Mouse (Mus musculus) forebrain, embryonic 10.5 days (tissue): ENCODE measurements around the gene Eif4a1. TPM values are rescaled to one million over a fixed set of nuclear protein-coding genes. Genes with fewer than 3 reads are reported as not detected.
A peak's percentile ranks its signal among the peaks of the same experiment; 100 is the strongest.

Experiments
- DNase-seq: peaks from one replicate; pipeline ENCODE4 v3.0.0-alpha.2; 2017; ENCODE audit warnings: low spot score; ENCODE audit errors: extremely low spot score
- H3K27ac ChIP-seq: fragments of 300-500 bp; sonication (generic); 2 replicates; pipeline ENCODE4 v1.5.1; 2016; ENCODE audit warnings: mild to moderate bottlenecking
- H3K27me3 ChIP-seq: fragments of 300-500 bp; sonication (generic); 2 replicates; pipeline ENCODE4 v1.6.1; 2016; ENCODE audit warnings: mild to moderate bottlenecking; ENCODE audit not compliant: poor library complexity, severe bottlenecking
- H3K36me3 ChIP-seq: fragments of 300-500 bp; sonication (generic); replicated peaks from 2 replicates; pipeline ENCODE4 v1.6.1; 2016; ENCODE audit warnings: mild to moderate bottlenecking, moderate library complexity
- H3K4me1 ChIP-seq: fragments of 300-500 bp; sonication (generic); 2 replicates; pipeline ENCODE4 v1.6.1; 2016
- H3K4me3 ChIP-seq: fragments of 300-500 bp; sonication (generic); 2 replicates; pipeline ENCODE4 v1.5.1; 2016; ENCODE audit warnings: mild to moderate bottlenecking, moderate library complexity
- H3K9me3 ChIP-seq: fragments of 300-500 bp; sonication (generic); 2 replicates; pipeline ENCODE4 v1.6.1; 2016; ENCODE audit warnings: mild to moderate bottlenecking, moderate library complexity
- WGBS: fragments of 180-500 bp; shearing (Covaris S2); methylation state at CpG from one replicate; pipeline ENCODE4 v1.1.7; 2016; 5-methylcytosine and 5-hydroxymethylcytosine counted together
- polyA plus RNA-seq: library from polyadenylated mRNA; unstranded; fragments of >200 nt; fragmentation: Nextera tagmentation; extraction: Ambion mirVana; gene quantifications from 2 replicates; pipeline ENCODE4 v1.2.1, GENCODE M21; 2016

Gene Eif4a1
- polyA plus RNA-seq, 1 experiment from 2014 or later = 747 TPM

DNA sequence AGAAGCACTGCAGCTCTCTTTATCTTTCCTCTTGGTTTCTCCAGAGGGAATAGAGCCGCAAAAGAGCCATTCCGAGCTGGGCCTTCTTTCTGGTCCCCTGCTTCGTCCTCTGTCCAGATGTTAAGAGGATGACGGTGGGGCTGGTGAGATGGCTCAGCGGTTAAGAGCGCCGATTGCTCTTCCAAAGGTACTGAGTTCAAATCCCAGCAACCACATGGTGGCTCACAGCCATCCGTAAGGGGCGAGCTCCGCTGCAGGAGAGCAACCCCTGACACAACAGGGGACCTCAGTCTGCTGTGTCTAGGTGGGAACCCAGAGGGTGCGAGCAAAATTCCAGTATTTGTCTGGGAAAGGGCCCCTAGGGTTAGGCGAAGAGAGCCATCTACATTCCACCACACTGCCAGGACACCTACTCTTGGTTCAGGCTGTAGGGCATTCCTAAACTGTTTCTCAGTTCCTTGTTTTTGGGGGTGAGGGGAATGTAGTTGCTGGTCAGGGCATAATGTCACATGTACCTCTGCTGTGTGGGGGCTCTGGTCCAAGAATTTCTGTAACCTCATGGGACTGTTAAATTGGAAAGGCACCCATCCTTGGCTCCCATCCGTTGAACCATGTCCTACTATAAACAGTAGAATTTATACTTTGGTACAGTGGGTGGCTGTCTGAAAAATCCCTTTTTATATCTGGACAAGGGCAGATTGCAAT lies 9.1 kb downstream of the Eif4a1 start:
- Histone ChIP-seq H3K9me3 (no peaks in the 10 kb centered on the region), H3K4me3 (peak overlapping the region; percentile 66), H3K36me3 (peaks cover 74% of the 10 kb centered on the region), H3K4me1 (peaks cover 34% of the 10 kb centered on the region), H3K27ac (peak overlapping the region; percentile 96), H3K27me3 (no peaks in the 10 kb centered on the region)
- no peak for DNase-seq
- WGBS = 70% methylated on average over 13 of the region's 13 CpGs

DNA sequence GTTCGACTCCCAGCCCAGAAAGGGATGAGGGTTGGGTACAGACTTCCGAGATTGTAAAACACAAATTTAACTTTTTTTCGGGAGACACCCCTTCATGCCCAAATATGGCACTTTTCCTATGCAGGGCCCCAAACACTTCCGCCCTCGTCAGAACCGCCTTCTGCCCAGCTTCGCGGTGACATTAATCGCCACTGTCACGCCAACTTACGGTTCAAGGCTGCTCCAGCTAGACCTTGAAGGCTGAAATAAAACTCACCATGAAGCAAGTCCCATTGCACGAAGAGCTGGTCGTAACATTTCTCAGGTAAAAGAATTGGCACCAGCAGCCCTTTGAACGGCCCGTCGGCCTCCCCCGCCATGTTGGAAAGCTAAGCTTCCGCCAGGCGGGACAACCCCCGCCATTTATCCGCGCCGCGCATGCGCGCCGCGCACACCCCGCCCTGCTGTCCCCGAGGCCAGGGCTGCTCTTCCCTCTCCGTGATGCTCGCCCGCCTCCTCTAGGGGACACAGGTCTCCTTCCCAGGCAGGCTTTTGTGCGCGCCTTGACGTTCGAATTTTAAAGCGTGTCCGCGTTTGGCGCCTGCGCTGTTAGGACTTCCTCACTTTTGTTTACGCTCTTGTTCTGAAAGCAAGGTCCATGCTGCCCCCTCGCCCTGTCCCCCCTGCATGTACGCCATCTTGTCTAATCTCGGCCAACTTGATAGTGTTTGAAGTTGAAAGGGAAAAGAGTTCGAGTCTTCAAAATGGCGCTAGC lies 9.8 kb downstream of the Eif4a1 start, which contains the start of gene Mpdu1:
TSS of gene Mpdu1 (minus strand) at position 430 of the 754 bp plus-strand sequence.
- Histone ChIP-seq H3K4me3 (peak within 1 kb of the TSS; percentile 66), H3K27ac (peak within 1 kb of the TSS; percentile 96), H3K9me3 (no peaks in the 10 kb centered on the region), H3K27me3 (no peaks in the 10 kb centered on the region), H3K4me1 (peaks cover 31% of the 10 kb centered on the region), H3K36me3 (peaks cover 74% of the 10 kb centered on the region)
- DNase-seq = peak; percentile 96
- under 1% methylated on average over 48 of the region's 48 CpGs for WGBS

DNA sequence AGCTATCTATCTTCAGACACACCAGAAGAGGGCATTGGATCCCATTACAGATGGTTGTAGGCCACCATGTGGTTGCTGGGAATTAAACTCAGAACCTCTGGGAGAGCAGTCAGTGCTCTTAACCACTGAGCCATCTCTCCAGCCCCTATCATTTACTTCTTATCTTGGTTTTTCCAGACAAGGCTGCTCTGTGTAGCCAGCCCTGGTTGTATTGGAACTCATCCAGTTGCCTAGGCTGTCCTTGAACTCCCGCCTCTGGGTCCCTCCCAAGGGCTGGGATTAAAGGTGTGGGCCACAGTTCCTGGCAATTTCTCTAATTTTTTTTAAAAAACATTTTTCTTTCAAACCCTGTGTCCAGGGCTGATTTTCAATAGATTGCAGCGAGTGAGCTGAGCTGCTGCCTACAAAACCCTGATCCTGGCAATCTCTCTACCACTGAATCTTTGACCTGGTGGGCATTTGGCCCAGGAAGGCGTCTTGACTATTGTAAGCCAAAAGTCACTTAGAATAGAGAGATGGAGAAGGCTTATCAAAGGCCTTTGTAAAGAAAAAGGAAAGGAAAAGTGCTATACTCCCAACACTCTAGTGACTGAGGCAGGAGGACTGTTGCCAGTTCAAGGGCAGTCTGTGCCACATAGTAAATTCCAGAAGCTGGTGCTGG lies 10.9 kb downstream of the Eif4a1 start:
- no peak for DNase-seq
- no peaks in the 10 kb centered on the region for H3K9me3 ChIP-seq
- peaks cover 41% of the 10 kb centered on the region for H3K4me1 ChIP-seq
- H3K27ac ChIP-seq = peak overlapping the region; percentile 96
- peak overlapping the region; percentile 66 for H3K4me3 ChIP-seq
- peaks cover 75% of the 10 kb centered on the region for H3K36me3 ChIP-seq
- no peaks in the 10 kb centered on the region for H3K27me3 ChIP-seq
- 86% methylated on average over 3 of the region's 3 CpGs for WGBS

DNA sequence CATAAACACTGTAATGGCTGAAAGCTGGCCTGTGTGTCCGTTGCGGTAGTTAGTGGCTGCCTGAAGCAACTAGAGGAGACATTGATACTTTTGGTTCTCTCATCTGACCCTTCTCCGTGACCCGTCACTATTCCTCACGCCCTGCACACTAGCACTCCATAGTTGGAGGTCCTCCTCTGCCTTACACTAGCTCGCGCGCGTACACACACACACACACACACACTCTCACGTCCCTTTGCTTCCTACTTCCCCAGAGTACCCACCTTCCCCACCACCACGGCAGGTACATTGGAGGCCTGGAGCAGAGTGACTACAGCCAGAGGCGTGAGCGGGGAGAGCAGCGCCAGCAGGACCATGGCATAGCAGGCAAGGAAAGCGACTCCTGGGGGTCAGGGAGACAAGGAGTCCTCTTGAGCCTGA lies 14.8 kb downstream of the Eif4a1 start:
- H3K36me3 ChIP-seq = peaks cover 77% of the 10 kb centered on the region
- peak overlapping the region; percentile 3; the same call in 1 of the 2 replicates for H3K4me3 ChIP-seq
- no peaks in the 10 kb centered on the region for H3K9me3 ChIP-seq
- no peak for DNase-seq
- H3K27ac ChIP-seq = no peak overlapping the region
- H3K4me1 ChIP-seq = peaks cover 55% of the 10 kb centered on the region
- no peaks in the 10 kb centered on the region for H3K27me3 ChIP-seq
- 87% methylated on average over 15 of the region's 15 CpGs for WGBS

DNA sequence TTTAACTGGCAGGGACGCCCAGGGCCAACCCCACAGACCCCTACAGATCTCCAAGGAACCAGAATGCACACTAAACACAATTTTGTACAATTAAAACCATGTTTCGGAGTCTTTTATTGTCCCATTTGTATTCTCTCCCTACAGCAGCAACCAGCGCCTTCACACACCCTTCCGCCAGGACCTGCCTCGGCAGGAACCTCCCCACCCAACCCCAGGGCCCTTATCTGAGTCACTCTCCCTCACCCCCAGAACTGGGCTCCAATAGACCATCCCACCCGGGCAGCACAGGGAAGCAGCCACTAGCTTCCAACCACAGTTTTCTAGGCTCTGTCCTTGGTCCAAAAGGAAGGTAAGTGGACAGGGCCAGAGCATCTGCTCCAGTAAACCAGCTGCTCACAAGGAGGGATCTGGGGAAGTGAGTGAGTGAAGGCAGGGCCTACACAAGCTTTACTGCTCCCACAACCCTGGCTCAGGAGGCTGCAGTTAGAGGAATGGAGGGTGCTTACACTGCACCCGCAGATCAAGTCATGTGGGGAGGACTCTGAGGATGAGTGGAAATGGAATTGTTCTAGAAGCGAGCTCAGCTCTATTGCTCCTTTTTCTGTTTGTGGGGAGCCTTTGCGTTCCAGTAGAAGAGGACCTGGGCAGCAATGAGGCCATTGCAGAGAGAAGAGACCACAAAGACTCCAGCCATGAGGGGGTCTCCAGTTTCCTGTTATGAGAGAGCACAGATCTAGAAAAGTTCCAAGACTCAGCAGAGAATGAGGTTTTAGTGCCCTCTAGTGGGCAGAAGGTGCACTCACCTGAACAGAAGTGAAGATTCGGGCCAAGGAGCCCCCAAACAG lies 15.4 kb downstream of the Eif4a1 start:
- 85% methylated on average over 10 of the region's 10 CpGs for WGBS
- Histone ChIP-seq H3K4me1 (peaks cover 53% of the 10 kb centered on the region), H3K27ac (peak overlapping the region; percentile 15; the same call in 1 of the 2 replicates), H3K36me3 (peaks cover 84% of the 10 kb centered on the region), H3K4me3 (0 out of 2 replicates have a peak overlapping the region, but pooled peaks have one; percentile 3), H3K9me3 (no peaks in the 10 kb centered on the region), H3K27me3 (no peaks in the 10 kb centered on the region)
- DNase-seq = peak; percentile 65

DNA sequence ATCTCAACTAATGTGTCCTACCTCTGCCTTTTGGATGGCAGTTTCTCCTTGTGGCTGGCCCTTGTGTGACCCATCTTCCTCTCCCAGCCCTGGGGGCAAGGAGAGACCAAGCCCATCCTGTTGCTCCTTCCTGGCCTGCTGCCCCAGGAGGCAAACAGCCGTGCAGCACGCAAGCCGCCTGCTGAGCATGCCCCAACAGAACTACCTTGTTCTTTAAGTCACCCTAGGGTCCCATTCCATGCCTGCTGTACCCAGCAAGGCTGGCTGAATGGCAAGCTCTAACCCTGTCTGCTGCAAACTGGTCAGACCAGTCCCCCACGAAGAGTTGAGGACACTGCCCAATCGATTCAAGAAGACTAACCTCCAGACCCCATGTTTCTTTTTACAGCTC lies 16.2 kb downstream of the Eif4a1 start:
- peak overlapping the region; percentile 29 for H3K4me3 ChIP-seq

DNA sequence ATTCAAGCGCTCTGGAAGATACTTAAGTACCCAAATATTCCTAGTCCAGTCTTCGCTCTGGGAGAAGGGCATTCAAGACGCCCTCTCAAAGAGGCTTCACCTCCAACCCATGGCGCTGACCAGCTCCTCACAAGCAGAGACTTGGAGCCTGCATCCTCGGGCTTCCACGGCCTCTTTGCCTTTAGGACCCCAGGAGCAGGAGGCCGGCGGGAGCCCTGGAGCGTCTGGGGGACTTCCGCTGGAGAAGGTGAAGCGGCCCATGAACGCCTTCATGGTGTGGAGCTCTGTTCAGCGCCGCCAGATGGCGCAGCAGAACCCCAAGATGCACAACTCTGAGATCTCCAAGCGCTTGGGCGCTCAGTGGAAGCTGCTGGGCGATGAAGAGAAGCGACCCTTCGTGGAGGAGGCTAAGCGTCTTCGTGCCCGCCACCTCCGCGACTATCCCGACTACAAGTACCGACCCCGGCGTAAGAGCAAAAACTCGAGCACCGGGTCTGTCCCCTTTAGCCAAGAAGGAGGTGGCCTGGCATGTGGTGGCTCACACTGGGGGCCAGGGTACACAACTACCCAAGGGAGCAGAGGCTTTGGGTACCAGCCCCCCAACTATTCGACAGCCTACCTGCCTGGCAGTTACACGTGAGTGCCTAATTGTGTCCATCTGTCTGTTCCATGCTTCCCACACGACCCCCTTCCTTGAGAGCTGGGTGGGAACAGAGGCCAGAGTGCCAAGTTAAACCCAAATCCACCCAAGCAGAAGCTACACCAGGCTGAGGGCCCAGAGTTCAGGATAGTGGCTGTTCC lies 16.8 kb downstream of the Eif4a1 start, which contains the start of gene Sox15:
TSS of gene Sox15 (plus strand) at position 51 of the 801 bp plus-strand sequence.
- DNase-seq = peak; percentile 77
- H3K27me3 ChIP-seq = no peaks in the 10 kb centered on the region
- H3K36me3 ChIP-seq = peaks cover 97% of the 10 kb centered on the region
- peak within 1 kb of the TSS; percentile 29 for H3K4me3 ChIP-seq
- WGBS = 26% methylated on average over 34 of the region's 34 CpGs
- peaks cover 42% of the 10 kb centered on the region for H3K4me1 ChIP-seq
- H3K9me3 ChIP-seq = no peaks in the 10 kb centered on the region
- peak within 1 kb of the TSS; percentile 56; the same call in 1 of the 2 replicates for H3K27ac ChIP-seq

More for the DNA sequence above, 16.2 kb downstream of the Eif4a1 start:
- WGBS = 87% methylated on average over 5 of the region's 5 CpGs
- peaks cover 45% of the 10 kb centered on the region for H3K4me1 ChIP-seq
- H3K9me3 ChIP-seq = no peaks in the 10 kb centered on the region
- no peaks in the 10 kb centered on the region for H3K27me3 ChIP-seq
- no peak for DNase-seq
- no peak overlapping the region for H3K27ac ChIP-seq
- H3K36me3 ChIP-seq = peaks cover 91% of the 10 kb centered on the region

DNA sequence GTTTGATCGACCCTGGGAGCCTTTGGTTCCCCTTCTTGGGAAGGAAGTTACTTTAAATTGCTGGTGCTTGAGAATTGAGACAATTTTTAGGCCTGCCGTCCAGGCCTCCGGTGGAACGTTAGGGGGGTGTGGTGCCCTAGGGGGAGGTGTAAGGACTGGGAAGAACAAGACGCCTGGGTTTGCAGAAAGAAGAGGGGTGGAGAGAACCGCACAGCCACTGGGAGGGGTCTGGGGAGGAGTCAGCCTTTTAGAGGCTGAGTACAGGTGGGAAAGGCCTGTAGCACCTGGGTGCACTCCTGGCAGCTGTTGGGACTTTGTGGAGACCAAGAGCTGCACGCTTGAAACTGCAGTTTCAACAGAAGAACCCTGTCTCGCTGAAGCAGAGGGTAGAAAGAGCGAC lies 17.5 kb downstream of the Eif4a1 start:
- H3K4me3 ChIP-seq = peak overlapping the region; percentile 29
- H3K36me3 ChIP-seq = peaks cover 97% of the 10 kb centered on the region

DNA sequence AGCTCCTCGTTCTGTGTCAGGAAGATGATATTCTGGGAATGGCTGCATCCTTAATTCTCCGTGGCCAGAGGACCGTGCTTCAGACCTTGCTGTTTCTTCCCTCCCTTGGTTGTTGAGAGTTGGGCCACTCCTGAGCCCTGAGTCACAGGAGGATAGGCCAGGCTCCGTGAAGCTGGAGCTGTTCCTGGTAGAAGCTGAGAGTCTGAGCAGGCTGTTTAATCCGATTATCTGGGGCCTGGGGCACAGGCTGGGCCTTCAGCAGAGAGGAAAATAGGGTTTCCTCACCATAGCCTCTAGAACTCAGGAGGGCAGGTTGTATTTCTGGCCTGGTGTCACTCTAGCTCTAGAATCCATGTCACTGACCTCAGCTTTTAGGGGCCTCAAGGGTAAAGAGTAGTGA lies 18.8 kb downstream of the Eif4a1 start:
- DNase-seq = no peak
- Histone ChIP-seq H3K36me3 (peaks cover 97% of the 10 kb centered on the region), H3K4me1 (peaks cover 39% of the 10 kb centered on the region), H3K4me3 (no peak overlapping the region), H3K27ac (0 out of 2 replicates have a peak overlapping the region, but pooled peaks have one; percentile 3), H3K9me3 (no peaks in the 10 kb centered on the region), H3K27me3 (no peaks in the 10 kb centered on the region)
- WGBS = 74% methylated on average over 5 of the region's 5 CpGs

More for the DNA sequence above, 17.5 kb downstream of the Eif4a1 start:
- H3K27me3 ChIP-seq = no peaks in the 10 kb centered on the region
- peaks cover 42% of the 10 kb centered on the region for H3K4me1 ChIP-seq
- WGBS = 50% methylated on average over 9 of the region's 9 CpGs
- DNase-seq = no peak
- H3K27ac ChIP-seq = 0 out of 2 replicates have a peak overlapping the region, but pooled peaks have one; percentile 56
- H3K9me3 ChIP-seq = no peaks in the 10 kb centered on the region

DNA sequence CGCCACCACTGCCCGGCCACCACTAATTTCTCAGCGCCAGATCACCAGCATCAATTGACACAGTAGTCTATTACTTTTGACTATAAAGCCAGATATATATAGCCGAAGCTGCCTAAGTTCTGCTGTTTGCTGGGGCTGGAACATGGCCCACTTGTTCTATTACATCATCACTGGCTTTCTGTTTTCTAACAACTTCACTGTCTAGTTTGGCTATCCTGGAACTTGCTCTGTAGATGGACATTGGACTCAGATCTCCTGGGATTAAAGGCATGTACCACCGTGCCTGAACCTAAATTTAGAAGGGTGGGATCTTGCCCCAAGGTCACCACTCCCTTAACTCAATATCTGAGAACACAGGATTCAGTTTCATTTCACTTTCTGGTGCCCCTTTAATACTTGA lies 26.4 kb downstream of the Eif4a1 start:
- Histone ChIP-seq H3K27me3 (no peaks in the 10 kb centered on the region), H3K9me3 (no peaks in the 10 kb centered on the region), H3K4me1 (no peaks in the 10 kb centered on the region), H3K4me3 (no peak overlapping the region), H3K36me3 (peaks cover 99% of the 10 kb centered on the region), H3K27ac (no peak overlapping the region)
- 94% methylated on average over 5 of the region's 5 CpGs for WGBS
- no peak for DNase-seq

DNA sequence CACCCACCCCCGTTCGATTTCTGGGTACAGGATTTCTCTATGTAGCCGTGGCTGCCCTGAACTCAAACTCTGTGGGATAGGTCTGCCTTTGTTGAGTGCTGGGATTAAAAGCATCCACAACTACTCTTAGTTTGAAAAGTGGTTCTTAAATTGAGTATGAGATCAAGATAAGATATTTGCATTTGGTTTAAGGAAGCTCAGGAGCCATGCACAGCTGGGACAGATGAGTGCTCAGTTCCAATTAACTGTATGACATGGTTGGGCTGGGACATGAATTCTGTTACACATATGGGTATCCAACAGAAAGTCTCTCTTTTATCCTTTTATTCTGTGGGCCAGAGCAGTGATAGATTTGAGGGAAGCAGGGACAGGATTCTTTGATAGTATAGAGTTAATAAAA lies 36.8 kb downstream of the Eif4a1 start:
- no peaks in the 10 kb centered on the region for H3K9me3 ChIP-seq
- DNase-seq = no peak
- no peaks in the 10 kb centered on the region for H3K27me3 ChIP-seq
- H3K4me1 ChIP-seq = peaks cover 33% of the 10 kb centered on the region
- H3K36me3 ChIP-seq = peaks cover 51% of the 10 kb centered on the region
- peak overlapping the region; percentile 18; the same call in 1 of the 2 replicates for H3K4me3 ChIP-seq
- H3K27ac ChIP-seq = no peak overlapping the region
- WGBS = 91% methylated on average over 3 of the region's 3 CpGs
